Mouse (Mus musculus) neural tube, embryonic 13.5 days (tissue): ENCODE measurements around the gene Impdh2. TPM values are rescaled to one million over a fixed set of nuclear protein-coding genes. Genes with fewer than 3 reads are reported as not detected.
"Not testable (repeated sequence)": the region's sequence is repeated elsewhere in the genome, so short reads cannot be mapped to it uniquely, and the experiment has no call there.

Experiments
- ATAC-seq: fragments of 200-750 bp; cut with Nextera tagmentation; 2 replicates; pipeline ENCODE4 v1.8.0; 2017; ENCODE audit warnings: low read depth, mild to moderate bottlenecking, moderate TSS enrichment, moderate library complexity
- H3K27ac ChIP-seq: fragments of 300-500 bp; sonication (generic); replicated peaks from 2 replicates; pipeline ENCODE4 v1.5.1; 2015; ENCODE audit warnings: moderate library complexity, mild to moderate bottlenecking, inconsistent platforms
- H3K27me3 ChIP-seq: fragments of 300-500 bp; sonication (generic); 2 replicates; pipeline ENCODE4 v1.6.1; 2015; ENCODE audit warnings: mild to moderate bottlenecking, inconsistent platforms
- H3K36me3 ChIP-seq: fragments of 300-500 bp; sonication (generic); 2 replicates; pipeline ENCODE4 v1.6.1; 2015; ENCODE audit warnings: mild to moderate bottlenecking, inconsistent platforms
- H3K4me1 ChIP-seq: fragments of 300-500 bp; sonication (generic); replicated peaks from 2 replicates; pipeline ENCODE4 v1.6.1; 2015; ENCODE audit warnings: inconsistent platforms
- H3K4me2 ChIP-seq: fragments of 300-500 bp; sonication (generic); 2 replicates; pipeline ENCODE4 v1.6.1; 2015; ENCODE audit warnings: inconsistent platforms, mild to moderate bottlenecking, moderate library complexity
- H3K4me3 ChIP-seq: fragments of 300-500 bp; sonication (generic); 2 replicates; pipeline ENCODE4 v1.5.1; 2015; ENCODE audit warnings: mild to moderate bottlenecking, inconsistent platforms
- H3K9ac ChIP-seq: fragments of 300-500 bp; sonication (generic); 2 replicates; pipeline ENCODE4 v1.6.1; 2015; ENCODE audit warnings: moderate library complexity, mild to moderate bottlenecking, inconsistent platforms
- H3K9me3 ChIP-seq: fragments of 300-500 bp; sonication (generic); 2 replicates; pipeline ENCODE4 v1.6.1; 2016; ENCODE audit warnings: inconsistent platforms
- WGBS: fragments of 180-500 bp; shearing (Covaris S2); methylation state at CpG from one replicate; pipeline ENCODE4 v1.1.7; 2015; 5-methylcytosine and 5-hydroxymethylcytosine counted together
- microRNA counts: library from miRNA; unstranded; fragments of <30 nt; microRNA quantifications from one replicate; lab custom pipeline; 2016
- microRNA-seq: library from miRNA; unstranded; fragments of <30 nt; microRNA quantifications from one replicate; pipeline ENCODE4, GENCODE M21; 2016
- polyA plus RNA-seq: library from polyadenylated mRNA; unstranded; fragments of >200 nt; fragmentation: Nextera tagmentation; extraction: Ambion mirVana; gene quantifications from 2 replicates; pipeline ENCODE4 v1.2.1, GENCODE M21; 2015

The Impdh2 gene
- polyA plus RNA-seq, 1 experiment from 2014 or later: 112 TPM

DNA sequence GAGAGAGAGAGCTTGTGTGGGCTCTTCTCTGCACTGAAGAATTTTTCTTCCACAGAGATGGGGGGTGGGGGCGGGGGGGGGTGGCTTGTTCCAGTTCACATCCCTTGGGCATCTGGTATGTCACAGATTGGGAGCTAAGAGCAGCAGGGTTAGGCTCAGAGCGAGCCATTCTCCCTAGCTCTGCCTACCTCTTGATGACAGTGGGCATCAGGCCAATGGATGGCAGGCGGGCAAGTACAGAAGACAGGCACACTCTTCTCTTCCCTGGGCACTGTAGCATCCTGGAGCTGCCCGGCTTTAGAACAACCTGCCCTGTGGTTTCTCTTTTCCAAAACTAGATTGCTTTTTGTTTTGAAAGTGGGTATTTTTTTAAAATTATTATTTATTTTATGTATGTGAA is 31.4 kb downstream of the Impdh2 start:
- Histone ChIP-seq H3K4me2 (no peak overlapping the region), H3K27me3 (no peaks in the 10 kb centered on the region), H3K4me3 (no peak overlapping the region), H3K36me3 (0 out of 2 replicates have a peak, but pooled peaks cover 3% of the 10 kb centered on the region), H3K9ac (no peak overlapping the region), H3K4me1 (peaks cover 41% of the 10 kb centered on the region), H3K9me3 (no peaks in the 10 kb centered on the region), H3K27ac (no peak overlapping the region)
- no peak for ATAC-seq
- WGBS: 74% methylated on average over 4 of the region's 4 CpGs

GRCm38 (mm10) chr9:108594354-108594753 is 34.3 kb downstream of the Impdh2 start:
- Histone ChIP-seq H3K9ac (no peak overlapping the region), H3K4me2 (no peak overlapping the region), H3K9me3 (no peaks in the 10 kb centered on the region), H3K36me3 (0 out of 2 replicates have a peak, but pooled peaks cover 3% of the 10 kb centered on the region), H3K4me3 (no peak overlapping the region), H3K4me1 (peaks cover 24% of the 10 kb centered on the region), H3K27me3 (no peaks in the 10 kb centered on the region), H3K27ac (no peak overlapping the region)
- 89% methylated on average over 3 of the region's 3 CpGs for WGBS
- ATAC-seq: no peak

DNA sequence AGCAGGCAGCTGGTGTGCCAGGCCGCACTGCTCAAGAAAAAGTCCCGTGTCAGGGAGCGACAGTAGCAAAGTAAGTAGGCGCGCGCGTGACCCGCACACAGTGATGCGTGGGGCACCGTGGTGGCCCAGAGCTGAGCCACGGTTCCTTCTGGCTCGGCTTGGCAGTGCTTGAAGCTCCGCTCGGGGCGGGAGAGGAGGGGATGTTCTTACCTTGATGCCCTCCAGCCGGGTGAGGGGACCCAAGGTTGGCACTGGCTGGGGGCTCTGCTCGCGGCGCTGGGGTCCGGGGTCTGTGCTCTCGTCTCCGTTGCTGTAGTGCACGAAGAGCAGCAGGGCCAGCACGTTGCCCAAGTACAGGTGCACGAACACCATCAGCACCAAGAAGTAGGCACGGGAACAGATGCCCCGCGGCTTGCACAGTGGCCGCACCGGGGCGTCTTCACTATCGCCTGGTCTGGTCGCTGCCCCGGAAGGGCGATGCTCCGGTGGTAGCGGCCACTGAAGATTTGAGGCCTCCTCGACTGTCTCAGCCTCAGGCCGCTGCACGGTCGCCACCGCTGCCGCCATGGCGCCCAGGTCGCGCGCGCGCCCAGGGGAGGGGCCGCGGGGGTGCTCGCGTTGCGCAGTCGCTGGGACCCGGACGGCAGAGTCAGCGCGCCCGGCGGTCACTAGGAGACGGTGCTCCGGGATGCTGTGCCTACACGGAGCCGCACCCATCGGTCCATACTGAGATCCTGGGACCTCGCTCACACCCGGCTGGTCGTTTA is 37.1 kb downstream of the Impdh2 start, which contains the start of gene P4htm:
Gene P4htm (minus strand): TSS at position 670 of the 767 bp plus-strand sequence.
- Histone ChIP-seq H3K4me1 (peaks cover 17% of the 10 kb centered on the region), H3K4me3 (peak within 1 kb of the TSS; percentile 76), H3K36me3 (no peaks in the 10 kb centered on the region), H3K9me3 (no peaks in the 10 kb centered on the region), H3K4me2 (peak within 1 kb of the TSS; percentile 89), H3K9ac (peak within 1 kb of the TSS; percentile 86), H3K27ac (peak within 1 kb of the TSS; percentile 78), H3K27me3 (no peaks in the 10 kb centered on the region)
- 3% methylated on average over 67 of the region's 69 CpGs for WGBS
- peak; percentile 89 for ATAC-seq

- Histone ChIP-seq H3K27me3 (no peaks in the 10 kb centered on the region), H3K9ac (no peak overlapping the region), H3K9me3 (no peaks in the 10 kb centered on the region), H3K4me1 (peaks cover 17% of the 10 kb centered on the region), H3K27ac (no peak overlapping the region), H3K4me3 (no peak overlapping the region), H3K36me3 (peaks cover 16% of the 10 kb centered on the region), H3K4me2 (no peak overlapping the region)
- no peak for ATAC-seq
- WGBS: 74% methylated on average over 4 of the region's 4 CpGs
These were observed 39.0 kb downstream of the Impdh2 start for GRCm38 (mm10) chr9:108599021-108599566.

DNA sequence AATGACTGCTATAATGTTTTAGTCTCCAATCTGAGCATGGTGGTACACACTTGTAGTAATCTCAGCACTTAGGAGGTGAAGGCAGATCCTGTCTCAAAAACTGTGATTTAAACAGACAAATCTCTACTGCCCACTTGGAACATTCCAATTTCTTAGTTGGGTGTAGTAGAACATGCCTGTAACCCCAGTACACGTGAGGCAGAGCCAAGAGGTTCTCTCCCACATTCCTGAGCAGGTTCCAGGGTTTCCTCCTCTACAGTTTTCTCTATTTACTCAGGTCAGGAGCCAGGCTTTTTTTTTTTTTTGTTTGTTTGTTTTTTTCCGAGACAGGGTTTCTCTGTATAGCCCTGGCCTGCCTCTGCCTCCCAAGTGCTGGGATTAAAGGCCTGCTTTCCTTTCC is 39.9 kb downstream of the Impdh2 start:
- Histone ChIP-seq H3K9me3 (no peaks in the 10 kb centered on the region), H3K36me3 (peaks cover 26% of the 10 kb centered on the region), H3K4me3 (no peak overlapping the region), H3K4me2 (no peak overlapping the region), H3K27ac (no peak overlapping the region), H3K27me3 (no peaks in the 10 kb centered on the region), H3K9ac (no peak overlapping the region), H3K4me1 (peaks cover 17% of the 10 kb centered on the region)
- 56% methylated on average over 2 of the region's 2 CpGs for WGBS
- no peak for ATAC-seq

- no peaks in the 10 kb centered on the region for H3K27me3 ChIP-seq
- H3K27ac ChIP-seq: no peak overlapping the region
- no peak for ATAC-seq
- H3K36me3 ChIP-seq: peaks cover 44% of the 10 kb centered on the region
- no peak overlapping the region for H3K9ac ChIP-seq
- WGBS: 84% methylated on average over 4 of the region's 4 CpGs
- H3K4me1 ChIP-seq: peaks cover 6% of the 10 kb centered on the region
- no peaks in the 10 kb centered on the region for H3K9me3 ChIP-seq
- H3K4me3 ChIP-seq: no peak overlapping the region
- no peak overlapping the region for H3K4me2 ChIP-seq
These were observed 41.9 kb downstream of the Impdh2 start for GRCm38 (mm10) chr9:108601986-108602385.

DNA sequence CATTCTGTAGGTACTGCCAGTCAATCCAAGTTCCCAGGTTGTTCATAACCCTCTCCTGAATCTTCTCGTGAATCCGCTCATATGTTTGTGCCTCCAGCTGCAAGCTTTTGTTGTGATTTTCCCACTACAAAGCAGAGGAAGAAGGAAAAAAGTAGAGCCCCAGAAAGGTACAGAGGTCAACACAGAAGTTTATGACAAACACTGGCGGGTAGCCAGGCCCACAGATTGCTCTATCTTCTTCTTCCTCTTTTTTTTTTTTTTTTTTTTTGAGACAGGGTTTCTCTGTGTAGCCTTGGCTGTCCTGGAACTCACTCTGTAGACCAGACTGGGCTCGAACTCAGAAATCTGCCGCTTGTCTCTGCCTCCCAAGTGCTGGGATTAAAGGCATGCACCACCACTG is 47.8 kb downstream of the Impdh2 start:
- H3K4me1 ChIP-seq, H3K27me3 ChIP-seq, H3K27ac ChIP-seq, ATAC-seq, H3K4me2 ChIP-seq, H3K9ac ChIP-seq, H3K9me3 ChIP-seq, H3K4me3 ChIP-seq: not testable (repeated sequence)
- WGBS: 92% methylated on average over 5 of the region's 5 CpGs
- peaks cover 99% of the 10 kb centered on the region for H3K36me3 ChIP-seq

- Histone ChIP-seq H3K36me3 (peaks cover 99% of the 10 kb centered on the region), H3K9me3 (no peaks in the 10 kb centered on the region), H3K4me3 (no peak overlapping the region), H3K9ac (no peak overlapping the region), H3K4me1 (no peaks in the 10 kb centered on the region), H3K27ac (no peak overlapping the region), H3K27me3 (no peaks in the 10 kb centered on the region), H3K4me2 (no peak overlapping the region)
- WGBS: 93% methylated on average over 4 of the region's 4 CpGs
- ATAC-seq: no peak
These were observed 48.8 kb downstream of the Impdh2 start for GRCm38 (mm10) chr9:108608889-108609288.

DNA sequence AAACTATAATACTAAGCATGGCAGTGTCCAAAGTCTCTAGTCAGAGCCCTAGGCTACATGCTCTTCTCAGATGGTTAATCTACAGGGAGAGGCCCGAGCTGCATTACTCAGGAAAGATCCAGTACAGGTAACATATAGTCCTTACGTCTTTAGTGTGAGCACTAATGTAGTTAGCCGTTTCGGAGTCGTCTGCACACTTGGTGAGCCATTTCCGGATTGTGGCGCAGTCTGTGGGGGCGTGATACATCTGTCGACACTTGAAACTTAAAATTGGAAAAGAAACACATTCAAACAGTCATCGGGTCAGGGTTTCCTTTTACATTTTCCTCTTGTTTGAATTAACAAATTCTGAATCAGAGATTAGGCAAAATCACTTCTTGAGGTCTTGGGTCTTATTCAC is 51.4 kb downstream of the Impdh2 start:
- H3K9ac ChIP-seq: no peak overlapping the region
- H3K27me3 ChIP-seq: no peaks in the 10 kb centered on the region
- no peaks in the 10 kb centered on the region for H3K9me3 ChIP-seq
- H3K4me1 ChIP-seq: no peaks in the 10 kb centered on the region
- WGBS: 95% methylated on average over 10 of the region's 10 CpGs
- H3K36me3 ChIP-seq: peaks cover 96% of the 10 kb centered on the region
- H3K4me3 ChIP-seq: no peak overlapping the region
- H3K4me2 ChIP-seq: no peak overlapping the region
- no peak for ATAC-seq
- H3K27ac ChIP-seq: no peak overlapping the region

MicroRNAs within 50 kb of the gene (microRNA counts, 519-probe panel; counts per million panel counts)
- microRNA mmu-miR-191 (lab: Ali Mortazavi, UCI): 3,590 counts per million, percentile 51 among the panel's probes with 10 or more counts
- microRNA mmu-miR-425 (lab: Ali Mortazavi, UCI): 3,088 counts per million, percentile 36 among the panel's probes with 10 or more counts

Small RNA genes within 50 kb of the gene (microRNA-seq; reads per million reads assigned to microRNA genes)
- gene Gm24083 (not detected), gene Mir191 (not detected), gene Mir425 (863 reads per million, percentile 80 among the genes with 10 or more reads in this experiment)

Other genes with a start within 250 kb of the Impdh2 start
- 548 and 562 TPM in 2 replicates for gene Gpx1, start 221.4 kb upstream of the Impdh2 start, polyA plus RNA-seq
- 121 and 129 TPM in 2 replicates for gene Usp4, start 212.4 kb upstream of the Impdh2 start, polyA plus RNA-seq
- 2.2 TPM in 2 replicates for gene 1700102P08Rik, start 167.5 kb upstream of the Impdh2 start, polyA plus RNA-seq
- 0.74 and 1.4 TPM in 2 replicates for gene Ccdc36, start 131.8 kb upstream of the Impdh2 start, polyA plus RNA-seq
- not detected in 2 replicates for gene BC048562, start 123.8 kb upstream of the Impdh2 start, polyA plus RNA-seq
- 55.3 and 57.0 TPM in 2 replicates for gene Ccdc71, start 99.8 kb upstream of the Impdh2 start, polyA plus RNA-seq
- 68.4 and 86.4 TPM in 2 replicates for gene Klhdc8b, start 98.7 kb upstream of the Impdh2 start, polyA plus RNA-seq
- gene Lamb2, start 80.5 kb upstream of the Impdh2 start, polyA plus RNA-seq: 20.9 and 21.6 TPM in 2 replicates
- gene Usp19, start 69.7 kb upstream of the Impdh2 start, polyA plus RNA-seq: 68.3 and 80.2 TPM in 2 replicates
- 69.1 and 80.0 TPM in 2 replicates for gene Qars, start 52.6 kb upstream of the Impdh2 start, polyA plus RNA-seq
- gene Qrich1, start 43.5 kb upstream of the Impdh2 start, polyA plus RNA-seq: 134 TPM in 2 replicates
- gene Ndufaf3, start 7.1 kb downstream of the Impdh2 start, polyA plus RNA-seq: 68.0 and 80.2 TPM in 2 replicates
- 267 and 294 TPM in 2 replicates for gene Dalrd3, start 9.6 kb downstream of the Impdh2 start, polyA plus RNA-seq
- gene Wdr6, start 18.5 kb downstream of the Impdh2 start, polyA plus RNA-seq: 254 and 259 TPM in 2 replicates
- gene P4htm, start 37.4 kb downstream of the Impdh2 start, polyA plus RNA-seq: 29.5 and 30.7 TPM in 2 replicates
- gene Arih2, start 89.1 kb downstream of the Impdh2 start, polyA plus RNA-seq: 47.0 and 53.4 TPM in 2 replicates
- 46.2 and 46.5 TPM in 2 replicates for gene Slc25a20, start 101.8 kb downstream of the Impdh2 start, polyA plus RNA-seq
- gene Prkar2a, start 129.0 kb downstream of the Impdh2 start, polyA plus RNA-seq: 56.1 and 57.6 TPM in 2 replicates
- 183 and 204 TPM in 2 replicates for gene Ip6k2, start 223.5 kb downstream of the Impdh2 start, polyA plus RNA-seq
- gene Nckipsd, start 248.1 kb downstream of the Impdh2 start, polyA plus RNA-seq: 20.7 and 23.9 TPM in 2 replicates